Mouse (Mus musculus): Measurements from ENCODE around the gene Phf21a.

DNA sequence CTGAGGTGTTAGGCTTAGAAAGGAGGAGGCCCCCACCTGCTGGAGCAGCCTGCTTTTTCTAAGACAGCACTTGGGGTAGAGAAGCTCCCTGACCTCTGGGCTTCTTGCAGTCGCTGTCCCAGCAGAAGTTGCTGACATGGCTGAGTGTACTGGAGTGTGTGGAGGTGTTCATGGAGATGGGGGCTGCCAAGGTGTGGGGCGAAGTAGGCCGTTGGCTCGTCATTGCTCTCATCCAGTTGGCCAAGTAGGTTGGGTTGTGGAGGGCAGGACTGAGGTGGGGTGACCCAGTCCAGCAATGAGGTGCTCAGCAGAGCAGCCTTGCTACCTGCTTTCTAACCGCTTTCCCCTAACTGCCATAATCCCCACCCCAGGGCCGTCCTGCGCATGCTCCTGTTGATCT lies 284.4 kb downstream of the Phf21a start:
- no peak for TF ChIP-seq GATA1 (IDR thresholded peaks at IDR 0.05; ENCODE audit: low read length)
- TF ChIP-seq TAL1 (IDR thresholded peaks at IDR 0.05; ENCODE audit: low read length), result no peak
